Mouse (Mus musculus): ENCODE results near the gene Rbm34.
"Not testable (repeated sequence)": the region's sequence is repeated elsewhere in the genome, so short reads cannot be mapped to it uniquely, and the experiment has no call there.

Gene Rbm34

GRCm38 (mm10) chr8:126919703-126920102 lies 51.2 kb downstream of the Rbm34 start:
- DNase-seq (ENCODE audit: low spot score in 2 of 2), result no peak

GRCm38 (mm10) chr8:126919255-126919654 lies 51.6 kb downstream of the Rbm34 start:
- DNase-seq (ENCODE audit: low spot score in 2 of 2), result no peak

GRCm38 (mm10) chr8:126918356-126918755 lies 52.5 kb downstream of the Rbm34 start:
- no peak for DNase-seq (ENCODE audit: low spot score in 2 of 2)

GRCm38 (mm10) chr8:126917179-126917905 lies 53.5 kb downstream of the Rbm34 start:
- DNase-seq (ENCODE audit: low spot score in 2 of 2), result no peak

GRCm38 (mm10) chr8:126916611-126917010 lies 54.3 kb downstream of the Rbm34 start:
- DNase-seq (ENCODE audit: low spot score in 2 of 2), result no peak

- no peak for DNase-seq (ENCODE audit: low spot score in 2 of 2)
Measured at GRCm38 (mm10) chr8:126914609-126915375, 56.1 kb downstream of the Rbm34 start.

- not testable (repeated sequence) for DNase-seq (ENCODE audit: low spot score in 2 of 2)
Measured at GRCm38 (mm10) chr8:126914107-126914490, 56.8 kb downstream of the Rbm34 start.

GRCm38 (mm10) chr8:126913241-126914106 lies 57.4 kb downstream of the Rbm34 start:
- DNase-seq (ENCODE audit: low spot score in 2 of 2), result no peak

- DNase-seq (ENCODE audit: low spot score in 2 of 2), result no peak
Measured at GRCm38 (mm10) chr8:126909371-126909802, 61.5 kb downstream of the Rbm34 start.

- no peak for DNase-seq (ENCODE audit: low spot score in 2 of 2)
Measured at GRCm38 (mm10) chr8:126908805-126909204, 62.1 kb downstream of the Rbm34 start.

- DNase-seq (ENCODE audit: low spot score in 2 of 2), result no peak
Measured at GRCm38 (mm10) chr8:126907968-126908367, 62.9 kb downstream of the Rbm34 start.

GRCm38 (mm10) chr8:126907374-126907773 lies 63.5 kb downstream of the Rbm34 start:
- DNase-seq (ENCODE audit: low spot score in 2 of 2), result peak in 1 of 2 experiments; percentile 36

GRCm38 (mm10) chr8:126905387-126905786 lies 65.5 kb downstream of the Rbm34 start:
- no peak for DNase-seq (ENCODE audit: low spot score in 2 of 2)

- DNase-seq (ENCODE audit: low spot score in 2 of 2), result no peak
Measured at GRCm38 (mm10) chr8:126903927-126904326, 66.9 kb downstream of the Rbm34 start.

GRCm38 (mm10) chr8:126903224-126903895 lies 67.5 kb downstream of the Rbm34 start:
- no peak for DNase-seq (ENCODE audit: low spot score in 2 of 2)

- no peak for DNase-seq (ENCODE audit: low spot score in 2 of 2)
Measured at GRCm38 (mm10) chr8:126901612-126902011, 69.3 kb downstream of the Rbm34 start.

GRCm38 (mm10) chr8:126901049-126901448 lies 69.8 kb downstream of the Rbm34 start:
- DNase-seq (ENCODE audit: low spot score in 2 of 2), result no peak
